Mouse (Mus musculus) olfactory bulb, adult 2 months (tissue): ENCODE results near the gene Lrpprc.

Experiments used
- CTCF ChIP-seq: fragments of 200-500 bp; IDR thresholded peaks from 2 replicates; pipeline ENCODE4 v1.5.1; 2012; ENCODE audit warnings: low read depth, mild to moderate bottlenecking, low read length, moderate library complexity; ENCODE audit not compliant: insufficient read depth
- POLR2A ChIP-seq: fragments of 200-500 bp; IDR thresholded peaks from 2 replicates; pipeline ENCODE4 v1.6.1; 2012; ENCODE audit warnings: mild to moderate bottlenecking, low read depth, low read length, moderate library complexity; ENCODE audit not compliant: insufficient read depth

DNA sequence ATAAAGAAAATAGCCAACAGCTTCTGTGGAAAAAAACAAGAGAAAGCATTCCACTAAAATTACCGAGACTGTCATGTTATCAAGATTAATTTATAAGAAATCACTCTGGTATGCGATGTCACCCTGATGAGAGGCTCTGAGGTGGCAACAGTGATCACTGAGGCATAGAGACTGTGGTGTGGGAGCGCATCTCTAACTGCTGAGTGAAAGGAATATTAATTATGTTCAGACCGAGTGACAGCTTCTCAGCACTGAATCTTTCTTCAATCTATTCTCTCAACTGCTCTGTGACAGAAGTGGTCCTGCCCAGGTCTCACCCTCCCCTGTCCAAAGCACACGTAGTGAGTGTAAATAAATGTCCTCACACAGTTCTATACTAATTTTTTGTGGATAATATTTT, 37.1 kb downstream of the Lrpprc start:
- TF ChIP-seq POLR2A: no peak
- no peak for TF ChIP-seq CTCF
